Mouse (Mus musculus): ENCODE measurements around the gene Fli1.

GRCm38 (mm10) chr9:32409060-32409961 lies 133.3 kb downstream of the Fli1 start:
- TF ChIP-seq CTCF (IDR thresholded peaks at IDR 0.05; ENCODE audit: low read depth, low read length) (no peak), POLR2A (IDR thresholded peaks at IDR 0.05; ENCODE audit: borderline replicate concordance, low read depth, low read length) (no peak)
